Mouse (Mus musculus): Measurements from ENCODE around the gene Tmbim7.

DNA sequence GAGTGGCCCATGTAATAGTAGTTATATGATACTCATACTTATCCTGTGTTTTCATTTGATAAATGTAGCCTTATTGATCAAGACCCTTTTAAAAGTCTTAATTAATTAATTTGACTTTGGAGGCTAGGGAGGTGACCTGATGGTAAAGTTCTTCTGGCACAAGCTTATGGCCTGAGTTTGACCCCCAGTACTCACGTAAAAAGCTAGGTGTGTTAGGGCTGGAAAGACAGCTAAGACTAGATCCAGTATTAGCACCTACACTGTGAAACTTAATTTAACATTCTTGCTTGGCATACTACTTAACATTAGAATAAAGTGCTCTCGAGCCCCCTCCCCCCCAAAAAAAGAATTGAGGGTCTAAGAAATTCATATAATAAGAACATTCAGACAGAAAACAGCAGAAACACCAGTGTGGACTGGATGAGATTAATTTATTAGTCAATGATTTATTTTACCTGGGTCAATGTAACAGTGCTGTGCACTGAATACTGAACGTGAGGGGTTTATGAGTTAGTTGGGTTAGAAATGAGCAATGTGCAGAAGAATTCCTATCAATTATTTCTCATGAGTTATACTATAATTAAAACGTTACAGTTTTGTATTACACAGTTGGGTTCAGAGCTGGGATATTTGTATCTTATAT lies 2.7 kb upstream of the Tmbim7 start:
- TF ChIP-seq CTCF (IDR thresholded peaks at IDR 0.05; ENCODE audit: low read depth, low read length) (no peak), POLR2A (IDR thresholded peaks at IDR 0.05; ENCODE audit: borderline replicate concordance, low read depth, low read length) (no peak)

Measured in bone marrow macrophage, adult 2 months (primary cell).